Mouse (Mus musculus): Measurements from ENCODE around the gene AC161166.1.

GRCm38 (mm10) chr7:24473913-24474529 lies 38.2 kb downstream of the AC161166.1 start:
- TF ChIP-seq EP300 (IDR thresholded peaks at IDR 0.05; ENCODE audit: low read depth) (no peak), CTCF (IDR thresholded peaks at IDR 0.05; ENCODE audit: low read depth) (peak; percentile 91)
